Mouse (Mus musculus): ENCODE measurements at regions not wholly inside any gene's neighbourhood (a gene's known extent, or its start where the extent isn't known, plus 50 kb on each side); places are given as distances from the start of the nearest gene placed in this dataset.

DNA sequence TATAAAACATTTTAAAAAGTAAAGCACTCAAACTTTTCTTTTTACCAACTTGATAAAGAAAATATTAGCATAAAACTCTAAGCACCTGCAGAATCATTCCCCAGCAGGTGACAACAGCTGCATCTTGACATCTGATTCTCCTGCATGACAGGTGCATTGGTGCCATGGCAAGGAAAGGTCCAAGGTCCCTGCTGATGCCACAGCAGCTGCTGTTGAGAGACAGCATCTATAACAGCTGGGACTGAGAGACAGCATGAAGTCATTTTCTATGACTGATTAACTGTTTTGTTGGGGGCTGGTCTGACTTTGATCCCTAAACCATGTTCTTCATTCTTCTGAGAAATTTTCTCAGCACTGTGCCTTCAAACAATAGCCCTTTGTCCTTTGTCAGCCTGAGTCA, 1086.1 kb upstream of the Pcdh20 start:
- DNase-seq (ENCODE audit: low read depth) = no peak
- TF ChIP-seq POLR2A (IDR thresholded peaks at IDR 0.05; ENCODE audit: borderline replicate concordance, extremely low read depth, insufficient read depth, insufficient read length, poor library complexity, severe bottlenecking) (no peak), CTCF (IDR thresholded peaks at IDR 0.05; ENCODE audit: borderline replicate concordance, extremely low read depth, insufficient read depth, insufficient read length) (no peak)

DNA sequence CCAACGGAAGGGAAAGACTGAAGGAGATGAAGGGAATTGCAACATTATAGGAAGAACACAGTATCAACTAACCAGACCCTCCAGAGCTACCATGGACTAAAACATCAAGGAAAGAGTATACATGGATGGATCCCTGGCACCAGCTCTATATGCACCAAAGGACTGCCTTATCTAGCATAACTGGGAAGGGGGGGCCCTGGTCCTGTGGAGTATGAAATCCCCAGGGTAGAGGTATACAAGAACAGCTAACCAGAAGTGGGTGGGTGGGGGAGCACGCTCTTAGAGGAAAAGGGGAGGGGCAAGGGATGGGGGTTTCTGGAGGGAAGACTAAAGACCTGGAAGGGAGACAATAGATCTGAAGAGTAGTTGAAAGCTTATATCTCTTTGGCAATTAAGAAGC, 1085.0 kb upstream of the Pcdh20 start:
- DNase-seq (ENCODE audit: low read depth) = no peak
- no peak for TF ChIP-seq POLR2A (IDR thresholded peaks at IDR 0.05; ENCODE audit: borderline replicate concordance, extremely low read depth, insufficient read depth, insufficient read length, poor library complexity, severe bottlenecking)
- TF ChIP-seq CTCF (IDR thresholded peaks at IDR 0.05; ENCODE audit: borderline replicate concordance, extremely low read depth, insufficient read depth, insufficient read length) = no peak

DNA sequence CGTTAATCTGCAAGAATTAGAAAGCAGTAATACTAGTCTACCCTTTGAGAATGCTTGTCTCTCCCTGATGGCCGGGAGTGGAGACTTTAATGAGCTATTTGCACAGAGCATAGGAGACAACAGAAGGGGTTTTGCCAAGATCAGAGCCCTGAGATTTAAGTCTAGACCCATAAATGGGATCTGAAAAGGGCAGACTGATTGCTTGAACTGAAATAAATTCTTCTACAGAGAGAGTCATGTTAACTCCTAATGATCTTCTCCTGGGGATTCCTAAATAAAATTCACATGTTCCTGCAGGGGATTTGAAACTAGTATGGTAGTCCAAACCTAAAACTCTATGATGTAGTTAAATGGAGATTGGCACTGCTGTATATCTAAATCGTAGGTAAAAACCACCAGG, 1082.9 kb upstream of the Pcdh20 start:
- no peak for TF ChIP-seq CTCF (IDR thresholded peaks at IDR 0.05; ENCODE audit: borderline replicate concordance, extremely low read depth, insufficient read depth, insufficient read length)
- TF ChIP-seq POLR2A (IDR thresholded peaks at IDR 0.05; ENCODE audit: borderline replicate concordance, extremely low read depth, insufficient read depth, insufficient read length, poor library complexity, severe bottlenecking) = no peak
- peak; percentile 43 for DNase-seq (ENCODE audit: low read depth)

Measured in brain, embryonic 14.5 days (tissue).